Mouse (Mus musculus) heart, embryonic 16.5 days (tissue): ENCODE results near the gene Slc27a1. TPM values are rescaled to one million over a fixed set of nuclear protein-coding genes. Genes with fewer than 3 reads are reported as not detected.

Source experiments
- ATAC-seq: fragments of 200-750 bp; cut with Nextera tagmentation; replicated peaks from 2 replicates; pipeline ENCODE4 v1.8.0; 2017; ENCODE audit warnings: moderate number of reproducible peaks; ENCODE audit not compliant: insufficient read depth, low FRiP score; ENCODE audit errors: extremely low read depth
- H3K27ac ChIP-seq: fragments of 300-500 bp; sonication (generic); 2 replicates; pipeline ENCODE4 v1.5.1; 2014; ENCODE audit warnings: mild to moderate bottlenecking, low read length, control low read depth, moderate library complexity
- H3K27me3 ChIP-seq: fragments of 300-500 bp; sonication (generic); 2 replicates; pipeline ENCODE4 v1.6.1; 2014; ENCODE audit warnings: low read length, mixed read lengths; ENCODE audit not compliant: control insufficient read depth, insufficient read depth
- H3K36me3 ChIP-seq: fragments of 300-500 bp; sonication (generic); 2 replicates; pipeline ENCODE4 v1.6.1; 2014; ENCODE audit not compliant: control insufficient read depth, insufficient read depth
- H3K4me1 ChIP-seq: fragments of 300-500 bp; sonication (generic); 2 replicates; pipeline ENCODE4 v1.6.1; 2014; ENCODE audit warnings: low read length, mixed read lengths; ENCODE audit not compliant: control insufficient read depth, insufficient read depth
- H3K4me2 ChIP-seq: fragments of 300-500 bp; sonication (generic); 2 replicates; pipeline ENCODE4 v1.6.1; 2014; ENCODE audit warnings: low read depth, mild to moderate bottlenecking, control low read depth, low read length
- H3K4me3 ChIP-seq: fragments of 300-500 bp; sonication (generic); 2 replicates; pipeline ENCODE4 v1.5.1; 2014; ENCODE audit warnings: mild to moderate bottlenecking, control low read depth, low read length
- H3K9ac ChIP-seq: fragments of 300-500 bp; sonication (generic); 2 replicates; pipeline ENCODE4 v1.6.1; 2014; ENCODE audit warnings: low read length, control low read depth
- H3K9me3 ChIP-seq: fragments of 300-500 bp; sonication (generic); replicated peaks from 2 replicates; pipeline ENCODE4 v1.6.1; 2016; ENCODE audit warnings: low read length; ENCODE audit not compliant: control insufficient read depth
- WGBS: fragments of 180-500 bp; shearing (Covaris S2); extraction: QIAGEN DNeasy Blood & Tissue Kit; methylation state at CpG from one replicate; pipeline ENCODE4 v1.1.7; 2014; 5-methylcytosine and 5-hydroxymethylcytosine counted together
- polyA plus RNA-seq: library from polyadenylated mRNA; unstranded; fragments of >200 nt; fragmentation: Nextera tagmentation; extraction: Ambion mirVana; gene quantifications from 2 replicates; pipeline ENCODE4 v1.2.1, GENCODE M21; 2015

Gene Slc27a1
- polyA plus RNA-seq, 1 experiment from 2014 or later = 26.2 TPM

DNA sequence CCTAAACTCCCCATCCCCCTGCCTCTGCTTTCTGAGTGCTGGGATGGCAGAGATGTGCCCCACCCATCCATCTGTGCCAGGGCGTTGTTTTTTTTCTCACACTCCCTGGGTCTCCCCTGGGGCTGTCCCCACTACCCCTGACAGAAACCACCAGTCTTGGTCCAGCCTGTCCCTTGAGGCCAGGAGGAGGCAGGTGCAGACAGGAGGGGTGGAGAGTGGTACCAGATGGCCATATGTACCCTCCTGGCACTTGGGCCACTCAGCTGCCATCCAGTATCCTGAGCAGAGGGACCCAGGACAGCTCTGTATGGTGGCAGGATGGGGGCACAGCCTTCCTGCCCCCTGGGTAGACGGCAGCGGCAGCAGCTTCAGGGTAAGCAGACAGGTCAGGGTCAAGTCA lies 28.8 kb downstream of the Slc27a1 start, which contains the start of gene Fam129c:
Fam129c (plus strand) TSS at position 198 of the 400 bp plus-strand sequence.
- H3K27me3 ChIP-seq = peaks cover 18% of the 10 kb centered on the region
- H3K9ac ChIP-seq = no peak within 1 kb of the TSS
- 81% methylated on average over 3 of the region's 3 CpGs for WGBS
- no peak within 1 kb of the TSS for H3K4me3 ChIP-seq
- no peak within 1 kb of the TSS for H3K4me2 ChIP-seq
- H3K36me3 ChIP-seq = no peaks in the 10 kb centered on the region
- H3K9me3 ChIP-seq = no peaks in the 10 kb centered on the region
- peaks cover 21% of the 10 kb centered on the region for H3K4me1 ChIP-seq
- no peak within 1 kb of the TSS for H3K27ac ChIP-seq
- ATAC-seq = no peak

DNA sequence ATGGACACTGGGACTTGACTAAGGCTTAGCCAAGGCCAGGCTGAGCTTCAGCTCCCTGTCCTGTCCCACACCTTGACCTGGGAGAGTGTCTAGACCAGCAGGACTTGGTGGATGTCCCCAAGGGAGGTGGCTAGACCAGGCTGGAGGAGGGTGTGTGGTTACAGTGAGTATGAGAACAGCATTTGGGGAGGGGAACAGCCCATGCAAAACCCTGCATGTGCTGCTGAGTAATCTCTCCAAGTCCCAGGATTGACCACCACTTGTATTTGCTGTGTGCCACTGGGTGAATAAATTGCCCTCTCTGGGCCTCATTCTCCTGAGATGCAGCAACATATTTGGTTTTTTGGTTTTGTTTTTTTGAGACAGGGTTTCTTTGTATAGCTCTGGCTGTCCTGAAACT lies 29.7 kb downstream of the Slc27a1 start:
- Histone ChIP-seq H3K27me3 (peaks cover 23% of the 10 kb centered on the region), H3K36me3 (no peaks in the 10 kb centered on the region), H3K9me3 (no peaks in the 10 kb centered on the region), H3K27ac (no peak overlapping the region), H3K4me1 (peaks cover 22% of the 10 kb centered on the region), H3K4me3 (no peak overlapping the region), H3K9ac (no peak overlapping the region), H3K4me2 (no peak overlapping the region)
- ATAC-seq = no peak

DNA sequence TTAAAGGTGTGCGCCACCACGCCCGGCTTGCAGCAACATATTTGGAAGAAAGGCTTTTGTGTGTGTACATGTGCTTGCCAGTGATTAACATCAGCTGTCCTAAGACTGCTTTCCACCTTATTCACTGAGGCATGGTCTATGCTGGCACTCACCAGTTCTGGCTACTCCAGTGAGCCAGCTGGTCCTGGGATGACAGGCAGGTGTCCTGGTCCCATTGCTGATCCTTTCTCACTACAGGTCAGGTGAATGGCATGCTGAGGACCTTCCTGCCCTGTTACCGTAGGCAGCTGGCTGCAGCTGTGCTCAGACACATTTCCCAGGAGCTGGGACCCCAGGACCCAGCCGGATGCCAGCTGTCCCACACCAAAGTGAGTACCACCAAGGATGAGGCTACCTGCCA lies 30.2 kb downstream of the Slc27a1 start:
- Histone ChIP-seq H3K4me1 (peaks cover 20% of the 10 kb centered on the region), H3K9ac (no peak overlapping the region), H3K4me3 (no peak overlapping the region), H3K36me3 (no peaks in the 10 kb centered on the region), H3K27ac (no peak overlapping the region), H3K27me3 (peaks cover 23% of the 10 kb centered on the region), H3K4me2 (no peak overlapping the region), H3K9me3 (no peaks in the 10 kb centered on the region)
- no peak for ATAC-seq
- 89% methylated on average over 5 of the region's 5 CpGs for WGBS

- H3K4me3 ChIP-seq = peak overlapping the region; percentile 46
- no peak overlapping the region for H3K27ac ChIP-seq
- peaks cover 25% of the 10 kb centered on the region for H3K27me3 ChIP-seq
- no peaks in the 10 kb centered on the region for H3K9me3 ChIP-seq
- H3K36me3 ChIP-seq = no peaks in the 10 kb centered on the region
- H3K9ac ChIP-seq = peak overlapping the region; percentile 47
- WGBS = 4% methylated on average over 65 of the region's 65 CpGs
- peak overlapping the region; percentile 61 for H3K4me2 ChIP-seq
- H3K4me1 ChIP-seq = peaks cover 16% of the 10 kb centered on the region
- no peak; the same call in 1 of the 2 replicates for ATAC-seq
These were observed 33.4 kb downstream of the Slc27a1 start for GRCm38 (mm10) chr8:71601939-71602665.

DNA sequence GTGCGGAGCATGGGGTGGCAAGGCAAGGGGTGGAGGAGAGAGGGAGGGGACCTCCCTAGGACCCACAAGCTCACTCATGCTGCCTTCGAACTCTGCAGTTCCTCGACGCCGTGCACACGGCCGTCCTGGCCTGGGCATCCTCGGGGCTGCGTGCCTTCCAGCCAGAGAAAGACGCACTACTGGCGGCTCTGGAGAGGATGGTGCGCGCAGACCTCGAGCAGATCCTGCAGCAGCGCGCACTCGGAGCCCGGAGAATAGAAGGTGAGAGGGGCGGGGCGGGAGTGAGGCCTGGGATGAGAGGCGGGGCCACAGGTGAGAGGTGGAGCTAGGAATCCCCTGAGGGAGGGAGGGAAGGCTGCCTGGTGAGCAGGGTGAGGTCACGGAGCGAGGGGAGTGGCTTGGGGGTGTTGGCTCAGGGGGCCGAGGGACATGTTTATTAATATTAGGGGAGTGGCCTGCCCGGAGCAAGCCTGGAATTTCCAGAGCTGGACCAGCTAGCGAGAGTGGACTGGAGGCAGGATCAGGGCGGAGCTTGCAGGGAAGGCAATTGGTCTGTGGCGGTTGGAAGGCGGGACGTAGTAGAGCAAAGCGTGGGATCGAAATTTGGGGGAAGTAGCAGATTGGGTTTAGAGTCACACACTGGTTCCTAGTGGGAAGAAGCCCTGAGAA lies 34.1 kb downstream of the Slc27a1 start:
- H3K9me3 ChIP-seq = no peaks in the 10 kb centered on the region
- peaks cover 16% of the 10 kb centered on the region for H3K4me1 ChIP-seq
- peak; percentile 62 for ATAC-seq
- H3K27ac ChIP-seq = no peak overlapping the region
- peak overlapping the region; percentile 46 for H3K4me3 ChIP-seq
- H3K4me2 ChIP-seq = peak overlapping the region; percentile 61
- 1% methylated on average over 32 of the region's 32 CpGs for WGBS
- H3K27me3 ChIP-seq = peaks cover 25% of the 10 kb centered on the region
- peak overlapping the region; percentile 1; the same call in 1 of the 2 replicates for H3K9ac ChIP-seq
- no peaks in the 10 kb centered on the region for H3K36me3 ChIP-seq

- 68% methylated on average over 7 of the region's 7 CpGs for WGBS
- Histone ChIP-seq H3K4me3 (no peak overlapping the region), H3K4me1 (peaks cover 16% of the 10 kb centered on the region), H3K27me3 (peaks cover 25% of the 10 kb centered on the region), H3K9me3 (no peaks in the 10 kb centered on the region), H3K9ac (no peak overlapping the region), H3K36me3 (no peaks in the 10 kb centered on the region), H3K27ac (no peak overlapping the region), H3K4me2 (no peak overlapping the region)
- no peak for ATAC-seq
These were observed 35.3 kb downstream of the Slc27a1 start for GRCm38 (mm10) chr8:71604021-71604420.

DNA sequence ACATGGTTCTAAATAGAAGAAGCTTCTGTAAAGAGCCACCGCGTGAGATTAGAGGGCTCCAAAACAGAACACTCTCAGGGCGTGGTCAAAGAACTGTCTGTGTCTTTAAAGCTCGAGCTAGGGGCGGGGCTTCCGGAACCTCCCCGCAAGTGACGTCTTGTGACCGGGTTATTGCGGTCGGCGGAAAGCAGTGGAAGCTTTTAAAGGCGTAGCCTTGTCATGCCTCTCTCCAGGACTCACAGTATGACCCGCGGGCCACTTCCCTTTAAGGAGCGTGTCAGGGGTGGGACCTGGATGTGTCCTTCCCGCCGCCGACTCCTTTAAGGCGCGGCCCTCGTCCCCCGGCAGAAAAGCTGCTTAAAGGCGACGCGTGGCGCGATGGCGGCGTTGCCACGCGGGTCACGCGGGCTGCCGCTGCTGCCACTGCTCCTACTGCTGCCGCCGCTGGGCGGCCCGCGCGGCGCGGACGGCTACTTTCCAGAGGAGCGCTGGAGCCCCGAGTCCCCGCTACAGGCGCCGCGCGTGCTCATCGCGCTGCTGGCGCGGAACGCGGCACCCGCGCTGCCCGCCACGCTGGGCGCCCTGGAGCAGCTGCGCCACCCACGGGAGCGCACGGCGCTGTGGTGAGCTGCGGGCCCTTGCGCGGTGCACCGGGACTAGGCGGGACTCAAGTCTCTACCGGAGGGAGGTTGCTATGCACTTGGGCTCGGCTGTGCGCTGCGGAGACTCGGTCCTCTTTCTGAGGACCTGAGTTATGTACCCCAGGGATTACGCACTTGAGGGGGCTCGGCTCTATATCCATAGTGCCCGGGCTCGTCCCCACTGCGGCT lies 42.4 kb downstream of the Slc27a1 start, which contains the start of gene Colgalt1:
Colgalt1 (plus strand) TSS at position 177 of the 830 bp plus-strand sequence.
- Histone ChIP-seq H3K4me1 (peaks cover 12% of the 10 kb centered on the region), H3K9ac (peak within 1 kb of the TSS; percentile 84), H3K27me3 (no peaks in the 10 kb centered on the region), H3K4me2 (peak within 1 kb of the TSS; percentile 69), H3K9me3 (no peaks in the 10 kb centered on the region), H3K27ac (peak within 1 kb of the TSS; percentile 77), H3K36me3 (peaks cover 10% of the 10 kb centered on the region), H3K4me3 (peak within 1 kb of the TSS; percentile 76)
- peak; percentile 99 for ATAC-seq
- WGBS = under 1% methylated on average over 82 of the region's 82 CpGs

DNA sequence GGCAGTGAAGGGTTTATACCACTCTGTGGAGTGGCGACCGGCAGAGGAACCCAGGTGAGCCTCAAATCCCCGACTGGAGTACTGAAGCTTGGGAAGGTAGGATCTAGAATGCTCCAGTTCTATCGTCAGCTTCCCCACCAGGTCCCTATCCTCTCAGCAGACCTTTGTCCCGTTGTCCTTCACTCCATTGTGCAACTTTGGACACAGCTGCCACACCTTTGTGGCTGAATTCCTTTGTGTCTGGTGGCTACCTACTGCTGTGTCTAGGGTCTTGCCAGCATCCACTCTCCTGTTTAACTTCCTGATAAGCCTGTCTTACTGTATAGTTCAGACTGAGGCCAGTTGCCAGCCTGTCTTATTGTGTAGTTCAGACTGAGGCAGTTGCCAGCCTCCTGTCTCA lies 43.5 kb downstream of the Slc27a1 start:
- Histone ChIP-seq H3K27ac (no peak overlapping the region), H3K9me3 (no peaks in the 10 kb centered on the region), H3K27me3 (no peaks in the 10 kb centered on the region), H3K4me2 (peak overlapping the region; percentile 69), H3K4me3 (peak overlapping the region; percentile 76), H3K36me3 (peaks cover 18% of the 10 kb centered on the region), H3K9ac (peak overlapping the region; percentile 84), H3K4me1 (peaks cover 12% of the 10 kb centered on the region)
- WGBS = 43% methylated on average over 5 of the region's 5 CpGs
- no peak for ATAC-seq
